Mouse (Mus musculus) cerebellum, adult (tissue): ENCODE results near the gene Pum1.

ENCODE experiments used
- ATAC-seq: cut with Nextera tagmentation; 2 replicates; pipeline ENCODE4 v1.9.2; 2017; ENCODE audit warnings: mild to moderate bottlenecking, moderate library complexity, mixed read lengths; ENCODE audit not compliant: insufficient number of reproducible peaks, low FRiP score, low TSS enrichment

Gene Pum1

GRCm38 (mm10) chr4:130782492-130782891, 119.4 kb downstream of the Pum1 start:
- no peak for ATAC-seq

GRCm38 (mm10) chr4:130784755-130785154, 121.6 kb downstream of the Pum1 start:
- ATAC-seq = no peak

- no peak for ATAC-seq
These were observed 124.4 kb downstream of the Pum1 start for GRCm38 (mm10) chr4:130787530-130787929.

GRCm38 (mm10) chr4:130790180-130790579, 127.1 kb downstream of the Pum1 start:
- ATAC-seq = no peak

GRCm38 (mm10) chr4:130791811-130792375, 128.8 kb downstream of the Pum1 start:
- ATAC-seq = no peak

- ATAC-seq = peak; percentile 28; the same call in 1 of the 2 replicates
These were observed 129.5 kb downstream of the Pum1 start, which contains the start of gene Sdc3 for GRCm38 (mm10) chr4:130792376-130793179. Gene Sdc3, plus strand, starts transcription at chr4:130792537.

- no peak for ATAC-seq
These were observed 130.0 kb downstream of the Pum1 start for GRCm38 (mm10) chr4:130793180-130793501.

GRCm38 (mm10) chr4:130794771-130795170, 131.7 kb downstream of the Pum1 start:
- ATAC-seq = no peak

- ATAC-seq = no peak
These were observed 132.8 kb downstream of the Pum1 start for GRCm38 (mm10) chr4:130795970-130796369.

- no peak for ATAC-seq
These were observed 134.3 kb downstream of the Pum1 start for GRCm38 (mm10) chr4:130797201-130798051.

GRCm38 (mm10) chr4:130798416-130798815, 135.3 kb downstream of the Pum1 start:
- ATAC-seq = no peak

GRCm38 (mm10) chr4:130799118-130799517, 136.0 kb downstream of the Pum1 start:
- ATAC-seq = no peak

GRCm38 (mm10) chr4:130799582-130799981, 136.5 kb downstream of the Pum1 start:
- ATAC-seq = no peak

GRCm38 (mm10) chr4:130800147-130800546, 137.0 kb downstream of the Pum1 start:
- no peak for ATAC-seq

GRCm38 (mm10) chr4:130801198-130801597, 138.1 kb downstream of the Pum1 start:
- ATAC-seq = no peak

GRCm38 (mm10) chr4:130801624-130802329, 138.7 kb downstream of the Pum1 start:
- no peak for ATAC-seq

- ATAC-seq = no peak
These were observed 140.5 kb downstream of the Pum1 start for GRCm38 (mm10) chr4:130803591-130803990.

GRCm38 (mm10) chr4:130804292-130804691, 141.2 kb downstream of the Pum1 start:
- no peak for ATAC-seq

- peak; percentile 80 for ATAC-seq
These were observed 141.7 kb downstream of the Pum1 start for GRCm38 (mm10) chr4:130804771-130805361.

- ATAC-seq = no peak
These were observed 142.6 kb downstream of the Pum1 start for GRCm38 (mm10) chr4:130805746-130806145.
